Mouse (Mus musculus) adrenal gland, adult 2 months (tissue): ENCODE results near the gene Tssk2. TPM values are rescaled to one million over a fixed set of nuclear protein-coding genes. Genes with fewer than 3 reads are reported as not detected.

Experiments used
- DNase-seq: peaks from one replicate; pipeline ENCODE4 v3.0.0; 2021
- polyA plus RNA-seq: library from polyadenylated mRNA; depleted of rRNA; stranded (reverse); fragments of >200 nt; gene quantifications from 2 replicates; pipeline ENCODE4 v1.2.3, GENCODE M21; 2012
- total RNA-seq, 2 experiments: library from RNA; stranded (reverse); gene quantifications; 2 replicates each; pipeline ENCODE4 v1.2.3; 2021

Tssk2 gene
- total and polyA plus RNA-seq, 3 experiments, result not detected

GRCm38 (mm10) chr16:17911052-17911595, 12.7 kb downstream of the Tssk2 start, which contains the start of gene Ess2:
TSS of gene Ess2 (minus strand) at chr16:17911348.
- DNase-seq, result peak; percentile 93

- DNase-seq, result peak; percentile 46
Observed at GRCm38 (mm10) chr16:17914307-17915249, 16.1 kb downstream of the Tssk2 start, which contains the start of gene Gsc2. TSS of gene Gsc2 (minus strand) at chr16:17915059.

DNA sequence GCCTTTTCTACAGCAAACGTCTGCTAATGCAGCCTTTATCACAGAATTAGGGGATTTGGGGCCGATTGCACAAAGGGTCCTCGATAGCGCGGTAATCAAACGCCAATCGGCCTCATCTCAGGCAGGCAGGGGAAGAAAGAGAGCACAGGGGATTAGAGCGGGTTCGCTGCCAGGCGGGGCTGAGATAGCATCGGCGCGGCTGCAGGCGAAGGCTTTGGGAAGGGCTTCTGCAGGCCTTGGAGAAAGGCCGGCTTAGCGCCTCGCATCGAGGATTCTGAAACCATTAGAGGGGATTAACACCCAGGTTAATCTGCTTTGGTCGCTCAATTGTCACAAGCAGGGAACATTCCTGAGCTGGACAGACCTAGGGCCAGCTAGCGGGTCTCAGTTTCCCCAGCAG, 22.1 kb downstream of the Tssk2 start:
- DNase-seq, result no peak

DNA sequence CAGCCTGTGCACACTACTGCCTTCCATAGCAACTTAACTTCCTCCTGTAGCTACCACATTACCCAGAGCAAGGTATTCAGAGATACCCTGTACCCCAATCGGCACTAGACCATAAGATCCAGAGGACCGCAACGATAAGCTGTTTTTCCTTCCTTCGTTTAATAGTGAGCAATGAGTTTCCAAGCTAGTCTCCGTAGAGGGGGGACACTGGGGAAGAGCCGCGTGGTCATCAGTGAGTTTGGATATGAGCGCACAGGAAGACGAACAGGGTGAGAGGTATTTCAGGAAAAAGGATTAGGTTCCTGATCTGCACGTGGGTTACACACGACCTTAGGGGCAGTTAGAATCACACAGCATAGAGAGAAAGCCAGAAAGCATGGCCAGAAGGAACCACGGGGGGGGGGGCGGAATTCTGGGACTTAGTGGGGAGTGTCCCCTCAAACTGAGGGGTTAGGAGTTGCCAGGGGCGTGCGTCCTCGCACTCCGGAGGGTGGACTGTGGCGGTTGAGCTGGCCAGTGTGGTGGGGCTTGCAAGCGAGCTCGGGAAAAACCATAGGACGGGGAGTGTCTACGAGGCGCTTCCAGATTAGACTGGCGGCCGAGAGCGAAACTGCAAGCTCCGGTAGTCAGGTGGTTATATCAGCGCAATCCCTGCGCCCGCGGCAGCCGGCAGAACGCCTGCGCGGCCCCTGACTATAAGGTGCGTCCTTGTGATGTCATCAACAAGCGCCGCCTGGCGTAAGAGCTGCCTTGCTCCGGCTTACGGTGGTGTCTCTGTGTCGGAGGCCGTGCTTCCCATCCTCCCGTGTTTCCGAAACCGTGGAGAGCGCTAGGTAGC, 23.1 kb downstream of the Tssk2 start:
- peak; percentile 96 for DNase-seq

DNA sequence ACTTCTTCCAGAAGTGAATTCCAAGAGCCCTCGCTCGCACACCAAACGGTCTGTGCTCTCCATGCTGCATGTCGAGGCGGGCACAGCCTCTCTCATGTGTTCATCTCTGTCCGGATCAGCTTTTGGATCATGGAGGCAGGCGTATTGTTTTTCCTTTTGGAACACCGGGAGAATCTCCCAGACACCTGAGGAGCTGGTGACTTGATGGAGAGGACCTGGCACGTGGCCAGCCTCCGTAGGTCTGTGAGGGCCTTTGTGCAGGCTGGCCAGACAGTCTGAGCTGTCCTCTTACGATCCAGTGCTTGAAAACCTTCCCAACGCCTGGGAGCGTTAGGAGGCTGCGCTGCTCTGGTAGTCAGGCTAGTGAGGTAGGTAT, 23.7 kb downstream of the Tssk2 start:
- DNase-seq, result no peak

DNA sequence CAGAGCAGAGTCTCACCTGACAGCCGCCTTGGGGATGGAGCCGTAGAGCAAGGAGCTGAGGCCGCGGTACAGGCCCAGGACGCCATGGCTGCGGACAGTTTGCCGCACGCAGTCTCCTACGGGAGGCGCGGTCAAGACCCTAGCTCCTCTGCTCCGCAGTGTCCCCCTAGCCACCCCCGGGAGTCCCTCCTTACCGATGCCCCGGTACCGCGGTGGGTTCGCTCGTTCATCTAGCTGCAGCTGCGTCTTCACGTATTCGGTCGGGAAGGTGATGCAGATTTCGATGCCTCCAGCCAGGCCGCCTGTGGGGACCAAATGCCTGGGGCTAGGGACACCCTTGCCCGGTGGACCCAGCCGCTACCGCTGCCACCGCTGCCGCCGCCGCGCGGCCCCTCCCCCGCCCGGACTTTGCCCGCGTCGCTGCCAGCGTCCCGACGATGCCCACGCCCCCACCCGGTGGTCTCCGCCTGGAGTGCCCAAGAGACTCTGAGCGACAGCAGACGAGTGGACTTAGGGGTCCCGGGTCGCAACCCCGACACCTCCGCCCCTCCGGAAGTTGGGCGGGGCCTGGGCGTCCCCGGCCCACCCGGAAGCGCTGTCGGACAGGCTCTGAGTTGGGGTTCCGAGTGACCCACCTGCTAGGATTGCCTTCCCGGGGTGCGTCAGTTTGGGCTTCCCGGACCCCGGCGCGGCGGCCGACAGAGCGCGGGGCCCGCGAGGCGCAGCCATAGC, 29.1 kb downstream of the Tssk2 start:
- DNase-seq, result no peak

DNA sequence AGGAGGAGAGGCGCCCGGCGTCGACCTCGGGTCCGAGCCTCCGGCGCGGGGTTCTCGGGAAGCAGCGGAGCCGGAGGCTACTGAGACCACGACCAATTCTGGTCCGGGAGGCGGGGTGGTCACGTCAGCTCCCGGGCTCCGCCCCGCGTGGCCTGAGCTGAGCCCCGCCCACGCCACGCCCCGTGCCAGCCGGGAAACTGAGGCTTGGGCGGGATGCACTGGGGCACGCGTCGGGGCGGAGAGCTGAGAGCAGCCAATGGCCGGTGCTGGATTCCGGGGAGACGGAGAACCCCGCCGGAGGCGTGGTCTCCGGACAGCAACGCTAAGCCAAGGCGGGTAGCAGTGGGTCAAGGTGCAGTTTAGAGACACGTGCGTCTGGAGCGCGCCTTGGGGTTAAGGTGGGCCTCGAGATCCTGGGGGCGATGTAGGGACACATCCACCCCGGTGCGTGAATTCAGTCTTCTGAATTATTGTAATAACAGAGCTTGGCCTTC, 29.7 kb downstream of the Tssk2 start, which contains the start of gene Slc25a1:
Slc25a1 (minus strand) TSS at position 133 of the 494 bp plus-strand sequence.
- peak; percentile 91 for DNase-seq

- DNase-seq, result peak; percentile 83
Observed at GRCm38 (mm10) chr16:17928627-17929104, 30.2 kb downstream of the Tssk2 start.

DNA sequence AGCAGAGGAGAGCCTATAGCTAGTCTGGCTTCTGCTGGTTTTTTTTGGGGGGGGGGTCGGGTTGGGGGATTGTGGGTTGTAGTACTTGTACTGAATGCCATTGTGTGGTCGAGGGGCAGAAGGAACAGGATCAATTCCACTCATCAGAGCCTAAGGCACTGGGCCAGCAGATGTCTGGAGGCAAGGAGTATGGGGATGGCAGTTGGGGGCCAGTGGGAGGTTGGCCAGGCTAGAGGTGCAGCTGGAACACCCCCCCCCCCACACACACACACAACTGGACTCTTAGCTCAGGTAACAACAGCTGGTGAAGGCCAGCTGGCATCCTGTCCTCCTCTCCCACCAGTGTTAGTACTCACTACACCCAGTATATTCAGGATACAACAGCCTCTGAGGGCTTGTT, 30.8 kb downstream of the Tssk2 start:
- no peak for DNase-seq

GRCm38 (mm10) chr16:17929631-17930030, 31.2 kb downstream of the Tssk2 start:
- DNase-seq, result no peak

DNA sequence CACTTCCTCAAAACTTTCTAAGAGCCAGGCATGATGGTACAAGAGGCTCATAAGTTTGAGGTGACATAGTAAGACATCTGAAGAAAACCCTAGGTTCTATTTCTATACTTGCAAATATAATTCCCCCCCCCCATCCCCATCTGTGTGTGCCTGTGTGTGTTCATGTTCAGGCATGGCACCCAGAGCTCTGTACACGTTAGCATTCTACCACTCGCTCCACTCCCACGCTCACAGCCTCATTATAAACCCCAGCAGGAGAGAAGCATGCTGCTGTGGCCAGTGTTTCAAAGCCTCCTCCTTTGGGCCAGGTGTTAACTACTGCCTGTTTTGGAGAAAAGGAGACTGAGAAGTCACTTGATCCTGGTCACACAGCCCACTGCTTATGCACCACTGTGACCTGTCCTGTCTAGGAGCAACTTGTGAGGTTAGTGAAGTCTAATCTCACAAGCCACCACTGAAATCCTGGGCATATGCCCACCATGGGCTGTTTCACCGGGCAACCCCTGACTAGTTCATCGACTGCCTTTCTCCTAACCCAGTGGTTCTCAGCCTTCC, 33.5 kb downstream of the Tssk2 start:
- DNase-seq, result no peak

GRCm38 (mm10) chr16:17933594-17934444, 35.4 kb downstream of the Tssk2 start:
- no peak for DNase-seq

GRCm38 (mm10) chr16:17934445-17934910, 36.0 kb downstream of the Tssk2 start:
- peak; percentile 46 for DNase-seq

GRCm38 (mm10) chr16:17936776-17937175, 38.3 kb downstream of the Tssk2 start:
- DNase-seq, result peak; percentile 36

- no peak for DNase-seq
Observed at GRCm38 (mm10) chr16:17938187-17938586, 39.8 kb downstream of the Tssk2 start.

DNA sequence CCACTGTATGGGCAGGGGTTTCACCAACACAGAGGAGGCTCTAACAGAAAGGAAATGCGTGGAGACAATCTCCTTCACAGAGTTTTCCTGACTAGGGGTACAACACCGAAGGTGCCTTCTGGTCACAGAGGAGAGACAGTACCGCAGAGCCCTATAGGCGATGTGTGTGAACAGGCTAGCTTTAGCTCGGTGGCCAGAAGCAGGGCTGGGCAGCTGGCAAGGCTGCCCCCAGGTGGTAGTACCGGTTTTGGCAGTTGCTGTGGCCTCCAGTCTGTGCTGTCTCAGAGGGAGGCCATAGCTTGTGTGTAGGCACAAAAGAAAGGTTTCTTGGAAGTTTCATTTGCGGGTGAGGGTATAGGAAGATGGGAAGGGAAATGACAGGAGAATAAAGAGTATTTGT, 40.4 kb downstream of the Tssk2 start:
- DNase-seq, result peak; percentile 76

DNA sequence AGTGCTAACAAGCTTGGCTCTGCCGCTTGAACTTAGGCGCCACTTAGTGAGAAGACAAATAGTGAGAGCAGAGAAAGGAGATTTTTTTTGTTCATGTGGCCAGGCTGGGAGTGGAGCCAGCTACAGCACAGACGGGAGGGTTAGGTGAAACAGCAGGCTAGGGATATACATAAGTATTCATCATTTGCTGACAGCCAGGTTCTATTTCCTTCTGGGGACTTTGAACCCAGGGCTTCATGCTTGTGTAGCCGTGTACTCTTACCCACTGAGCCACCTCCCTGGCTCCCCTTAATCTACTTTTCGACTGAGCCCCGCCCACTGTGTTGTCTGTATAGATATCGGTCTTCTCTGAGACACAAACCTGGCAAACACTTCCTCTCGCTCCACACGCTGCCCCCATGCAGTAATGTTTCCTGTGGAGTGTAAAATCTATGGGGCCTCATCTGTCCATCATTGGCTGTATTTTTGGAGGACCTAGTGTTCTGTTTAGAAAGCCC, 40.9 kb downstream of the Tssk2 start:
- DNase-seq, result no peak

DNA sequence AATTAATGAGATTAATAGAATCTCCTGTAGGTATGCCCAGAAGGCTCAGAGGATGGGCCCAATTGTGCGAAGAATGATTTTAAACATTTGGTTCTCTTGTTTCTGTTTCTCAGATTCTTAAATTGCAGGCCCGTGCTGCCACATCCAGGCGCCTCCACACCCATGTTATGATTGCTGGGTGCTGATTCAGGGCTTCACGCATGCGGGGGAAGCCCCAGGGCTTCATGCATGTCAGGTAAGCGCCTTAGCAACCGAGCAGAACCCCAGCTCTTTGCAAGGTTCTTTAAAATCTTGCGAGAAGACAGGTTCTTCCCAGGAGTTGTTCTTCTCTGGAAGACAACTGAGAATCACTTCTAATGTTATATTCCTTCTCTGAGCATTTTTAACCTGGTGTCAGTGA, 45.0 kb downstream of the Tssk2 start:
- DNase-seq, result no peak

DNA sequence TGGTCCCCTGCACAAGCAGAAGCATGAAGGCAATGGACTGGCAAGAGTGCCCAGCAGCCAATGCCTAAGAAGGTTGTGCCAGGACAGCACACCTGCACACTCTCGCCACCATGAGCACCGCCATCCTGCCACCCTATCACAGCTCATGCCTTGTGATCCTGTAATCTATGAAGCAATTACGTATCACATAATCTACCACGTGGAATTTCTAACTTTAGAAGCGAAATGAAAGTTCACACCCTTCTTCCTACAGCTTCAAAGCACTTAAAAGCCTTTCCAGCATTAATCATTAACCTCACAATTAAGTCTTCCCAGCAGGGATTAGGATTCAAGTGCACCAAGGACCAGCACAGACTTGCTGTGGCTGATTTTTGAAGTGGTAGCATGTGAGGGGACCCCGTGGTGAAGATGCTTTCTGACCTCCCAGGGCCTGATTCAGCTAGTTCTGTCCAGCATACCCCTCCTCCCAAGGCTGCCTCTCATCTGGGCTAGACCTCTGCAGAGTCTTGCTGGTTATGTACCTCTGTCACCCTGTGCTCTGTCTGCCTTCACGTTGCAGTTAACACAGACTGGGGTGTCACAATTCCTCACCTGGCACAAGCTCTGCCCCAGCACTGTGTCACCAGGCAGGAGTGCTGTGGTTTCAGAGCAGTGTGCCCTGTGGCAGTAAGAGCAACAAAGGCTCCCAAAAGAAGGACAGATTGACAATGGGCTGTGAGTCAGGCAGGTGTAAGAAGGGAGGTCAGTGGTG, 46.8 kb downstream of the Tssk2 start:
- no peak for DNase-seq
